Mouse (Mus musculus) cortical plate, adult 2 months (tissue): ENCODE measurements at regions not wholly inside any gene's neighbourhood (a gene's known extent, or its start where the extent isn't known, plus 50 kb on each side); places are given as distances from the start of the nearest gene placed in this dataset.

Experiments
- CTCF ChIP-seq: fragments of 200-500 bp; IDR thresholded peaks from 2 replicates; pipeline ENCODE4 v1.5.1; 2011; ENCODE audit warnings: mild to moderate bottlenecking, control low read depth, low read length; ENCODE audit not compliant: insufficient read depth; ENCODE audit errors: extremely low read depth
- POLR2A ChIP-seq: fragments of 200-500 bp; IDR thresholded peaks from 2 replicates; pipeline ENCODE4 v1.6.1; 2011; ENCODE audit warnings: mild to moderate bottlenecking, low read length, control low read depth; ENCODE audit not compliant: insufficient read depth; ENCODE audit errors: extremely low read depth

DNA sequence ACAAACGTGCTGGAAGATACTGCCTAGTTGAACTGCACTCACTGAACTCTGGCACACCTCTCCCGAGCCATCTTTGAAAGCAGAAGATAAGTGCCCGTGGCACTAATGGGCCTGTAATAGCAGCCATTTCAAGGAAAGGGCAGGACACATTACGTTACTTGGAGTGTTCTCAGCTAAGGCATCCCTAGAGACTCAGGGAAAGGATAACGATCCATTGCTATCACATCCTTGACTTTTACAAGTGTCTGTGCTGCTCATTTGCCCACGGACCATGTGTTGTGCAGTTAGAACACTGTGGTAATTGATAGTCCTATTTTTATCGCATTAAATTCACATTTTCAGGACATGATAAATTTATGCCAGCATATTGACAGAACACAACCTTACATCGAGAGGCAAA is 79.7 kb upstream of the Bank1 start:
- TF ChIP-seq CTCF (no peak), POLR2A (no peak)
